Mouse (Mus musculus): Measurements from ENCODE around the gene Ano1. TPM values are rescaled to one million over a fixed set of nuclear protein-coding genes. Genes with fewer than 3 reads are reported as not detected.

The Ano1 gene
- total RNA-seq, 1 experiment: 9.1 TPM

- H3K4me1 ChIP-seq (ENCODE audit: control insufficient read depth in 2 of 2, insufficient read depth in 2 of 2, low read length in 2 of 2, poor library complexity in 1 of 2): 0 out of 4 replicates have a peak, but pooled peaks cover 0 to 2% of the 10 kb centered on the region in 2 experiments
Measured at GRCm38 (mm10) chr7:144787501-144787900, 35.7 kb upstream of the Ano1 start.

GRCm38 (mm10) chr7:144786571-144786970 is 34.8 kb upstream of the Ano1 start:
- 0 out of 4 replicates have a peak, but pooled peaks cover 0 to 2% of the 10 kb centered on the region in 2 experiments for H3K4me1 ChIP-seq (ENCODE audit: control insufficient read depth in 2 of 2, insufficient read depth in 2 of 2, low read length in 2 of 2, poor library complexity in 1 of 2)
- in situ Hi-C loops (cut with MboI; ENCODE audit: low sequenced_read_pairs in 2 of 2, unreplicated experiment in 2 of 2): no loop called here
- no peak for DNase-seq (ENCODE audit: low read depth, low spot score)
- no peaks in the 10 kb centered on the region for H3K9me3 ChIP-seq (ENCODE audit: control insufficient read depth, insufficient read depth, low read depth, low read length)
- no peak overlapping the region for H3K9ac ChIP-seq (ENCODE audit: insufficient read depth, low read depth, low read length, poor library complexity, severe bottlenecking)
- TF ChIP-seq CHD2 (IDR thresholded peaks at IDR 0.05; ENCODE audit: low read depth, low read length): no peak
- no peak for TF ChIP-seq ZC3H11A (IDR thresholded peaks at IDR 0.05; ENCODE audit: borderline replicate concordance, low read depth, low read length)
- TF ChIP-seq MAFK (IDR thresholded peaks at IDR 0.05; ENCODE audit: insufficient read depth, low read depth, low read length): no peak
- TF ChIP-seq HCFC1 (IDR thresholded peaks at IDR 0.05; ENCODE audit: borderline replicate concordance, insufficient read depth, low read length): no peak
- no peak for TF ChIP-seq ZNF384 (IDR thresholded peaks at IDR 0.05; ENCODE audit: low read depth, low read length)
- no peaks in the 10 kb centered on the region for H3K36me3 ChIP-seq (ENCODE audit: control insufficient read depth, insufficient read depth, low read length, poor library complexity, severe bottlenecking)
- no peak overlapping the region for H3K27ac ChIP-seq (ENCODE audit: insufficient read depth, low read depth, low read length, poor library complexity, severe bottlenecking)
- no peak overlapping the region for H3K4me3 ChIP-seq (ENCODE audit: insufficient read depth in 1 of 2, low read depth in 1 of 2, low read length in 2 of 2, poor library complexity in 1 of 2, severe bottlenecking in 1 of 2)

More at GRCm38 (mm10) chr7:144787501-144787900, 35.7 kb upstream of the Ano1 start:
- TF ChIP-seq MAFK (IDR thresholded peaks at IDR 0.05; ENCODE audit: insufficient read depth, low read depth, low read length) (no peak), ZNF384 (IDR thresholded peaks at IDR 0.05; ENCODE audit: low read depth, low read length) (no peak), HCFC1 (IDR thresholded peaks at IDR 0.05; ENCODE audit: borderline replicate concordance, insufficient read depth, low read length) (no peak), ZC3H11A (IDR thresholded peaks at IDR 0.05; ENCODE audit: borderline replicate concordance, low read depth, low read length) (no peak), CHD2 (IDR thresholded peaks at IDR 0.05; ENCODE audit: low read depth, low read length) (no peak)
- in situ Hi-C loops (cut with MboI; ENCODE audit: low sequenced_read_pairs in 2 of 2, unreplicated experiment in 2 of 2): no loop called here
- H3K9me3 ChIP-seq (ENCODE audit: control insufficient read depth, insufficient read depth, low read depth, low read length): no peaks in the 10 kb centered on the region
- no peaks in the 10 kb centered on the region for H3K36me3 ChIP-seq (ENCODE audit: control insufficient read depth, insufficient read depth, low read length, poor library complexity, severe bottlenecking)
- H3K27ac ChIP-seq (ENCODE audit: insufficient read depth, low read depth, low read length, poor library complexity, severe bottlenecking): no peak overlapping the region
- no peak overlapping the region for H3K4me3 ChIP-seq (ENCODE audit: insufficient read depth in 1 of 2, low read depth in 1 of 2, low read length in 2 of 2, poor library complexity in 1 of 2, severe bottlenecking in 1 of 2)
- no peak overlapping the region for H3K9ac ChIP-seq (ENCODE audit: insufficient read depth, low read depth, low read length, poor library complexity, severe bottlenecking)
- no peak for DNase-seq (ENCODE audit: low read depth, low spot score)

GRCm38 (mm10) chr7:144784176-144784575 is 32.4 kb upstream of the Ano1 start:
- TF ChIP-seq MAFK (IDR thresholded peaks at IDR 0.05; ENCODE audit: insufficient read depth, low read depth, low read length) (no peak), ZNF384 (IDR thresholded peaks at IDR 0.05; ENCODE audit: low read depth, low read length) (no peak), CHD2 (IDR thresholded peaks at IDR 0.05; ENCODE audit: low read depth, low read length) (no peak), ZC3H11A (IDR thresholded peaks at IDR 0.05; ENCODE audit: borderline replicate concordance, low read depth, low read length) (no peak), HCFC1 (IDR thresholded peaks at IDR 0.05; ENCODE audit: borderline replicate concordance, insufficient read depth, low read length) (no peak)
- DNase-seq (ENCODE audit: low read depth, low spot score): no peak
- H3K4me1 ChIP-seq (ENCODE audit: control insufficient read depth in 2 of 2, insufficient read depth in 2 of 2, low read length in 2 of 2, poor library complexity in 1 of 2): peaks cover 0 to 2% of the 10 kb centered on the region in 2 experiments; a peak in 1 of 4 replicates
- H3K36me3 ChIP-seq (ENCODE audit: control insufficient read depth, insufficient read depth, low read length, poor library complexity, severe bottlenecking): no peaks in the 10 kb centered on the region
- no peak overlapping the region for H3K27ac ChIP-seq (ENCODE audit: insufficient read depth, low read depth, low read length, poor library complexity, severe bottlenecking)
- H3K9ac ChIP-seq (ENCODE audit: insufficient read depth, low read depth, low read length, poor library complexity, severe bottlenecking): no peak overlapping the region
- H3K4me3 ChIP-seq (ENCODE audit: insufficient read depth in 1 of 2, low read depth in 1 of 2, low read length in 2 of 2, poor library complexity in 1 of 2, severe bottlenecking in 1 of 2): no peak overlapping the region
- in situ Hi-C loops (cut with MboI; ENCODE audit: low sequenced_read_pairs in 2 of 2, unreplicated experiment in 2 of 2): no loop called here
- H3K9me3 ChIP-seq (ENCODE audit: control insufficient read depth, insufficient read depth, low read depth, low read length): no peaks in the 10 kb centered on the region

- Histone ChIP-seq H3K4me1 (ENCODE audit: control insufficient read depth in 2 of 2, insufficient read depth in 2 of 2, low read length in 2 of 2, poor library complexity in 1 of 2) (peaks cover 0 to 2% of the 10 kb centered on the region in 2 experiments; a peak in 1 of 4 replicates), H3K36me3 (ENCODE audit: control insufficient read depth, insufficient read depth, low read length, poor library complexity, severe bottlenecking) (no peaks in the 10 kb centered on the region), H3K9ac (ENCODE audit: insufficient read depth, low read depth, low read length, poor library complexity, severe bottlenecking) (no peak overlapping the region), H3K27ac (ENCODE audit: insufficient read depth, low read depth, low read length, poor library complexity, severe bottlenecking) (no peak overlapping the region), H3K4me3 (ENCODE audit: insufficient read depth in 1 of 2, low read depth in 1 of 2, low read length in 2 of 2, poor library complexity in 1 of 2, severe bottlenecking in 1 of 2) (no peak overlapping the region), H3K9me3 (ENCODE audit: control insufficient read depth, insufficient read depth, low read depth, low read length) (no peaks in the 10 kb centered on the region)
- no peak for DNase-seq (ENCODE audit: low read depth, low spot score)
- in situ Hi-C loops (cut with MboI; ENCODE audit: low sequenced_read_pairs in 2 of 2, unreplicated experiment in 2 of 2): no loop called here
- TF ChIP-seq CHD2 (IDR thresholded peaks at IDR 0.05; ENCODE audit: low read depth, low read length) (no peak), ZNF384 (IDR thresholded peaks at IDR 0.05; ENCODE audit: low read depth, low read length) (no peak), HCFC1 (IDR thresholded peaks at IDR 0.05; ENCODE audit: borderline replicate concordance, insufficient read depth, low read length) (no peak), MAFK (IDR thresholded peaks at IDR 0.05; ENCODE audit: insufficient read depth, low read depth, low read length) (no peak), ZC3H11A (IDR thresholded peaks at IDR 0.05; ENCODE audit: borderline replicate concordance, low read depth, low read length) (no peak)
Measured at GRCm38 (mm10) chr7:144782402-144782801, 30.6 kb upstream of the Ano1 start.
